Mouse (Mus musculus) liver, embryonic 12.5 days (tissue): Measurements from ENCODE around the gene Ddx39b. TPM values are rescaled to one million over a fixed set of nuclear protein-coding genes. Genes with fewer than 3 reads are reported as not detected.

ENCODE experiments used
- ATAC-seq: fragments of 200-750 bp; cut with Nextera tagmentation; 2 replicates; pipeline ENCODE4 v1.8.0; 2017; ENCODE audit warnings: moderate number of reproducible peaks, mild to moderate bottlenecking, moderate library complexity
- H3K27ac ChIP-seq: fragments of 300-500 bp; sonication (generic); 2 replicates; pipeline ENCODE4 v1.5.1; 2016; ENCODE audit warnings: mild to moderate bottlenecking
- H3K27me3 ChIP-seq: fragments of 300-500 bp; sonication (generic); replicated peaks from 2 replicates; pipeline ENCODE4 v1.6.1; 2016; ENCODE audit warnings: mild to moderate bottlenecking, moderate library complexity
- H3K36me3 ChIP-seq: fragments of 300-500 bp; sonication (generic); 2 replicates; pipeline ENCODE4 v1.6.1; 2016; ENCODE audit warnings: mild to moderate bottlenecking, moderate library complexity
- H3K4me1 ChIP-seq: fragments of 300-500 bp; sonication (generic); 2 replicates; pipeline ENCODE4 v1.6.1; 2016
- H3K4me2 ChIP-seq: fragments of 300-500 bp; sonication (generic); 2 replicates; pipeline ENCODE4 v1.6.1; 2016; ENCODE audit warnings: mild to moderate bottlenecking, moderate library complexity
- H3K4me3 ChIP-seq: fragments of 300-500 bp; sonication (generic); 2 replicates; pipeline ENCODE4 v1.5.1; 2016; ENCODE audit warnings: mild to moderate bottlenecking, moderate library complexity
- H3K9ac ChIP-seq: fragments of 300-500 bp; sonication (generic); 2 replicates; pipeline ENCODE4 v1.6.1; 2016; ENCODE audit warnings: mild to moderate bottlenecking, moderate library complexity
- H3K9me3 ChIP-seq: fragments of 300-500 bp; sonication (generic); replicated peaks from 2 replicates; pipeline ENCODE4 v1.6.1; 2016; ENCODE audit warnings: mild to moderate bottlenecking, moderate library complexity
- WGBS: fragments of 180-500 bp; shearing (Covaris S2); methylation state at CpG from one replicate; pipeline ENCODE4 v1.1.7; 2016; ENCODE audit not compliant: insufficient replicate concordance; 5-methylcytosine and 5-hydroxymethylcytosine counted together
- polyA plus RNA-seq: library from polyadenylated mRNA; unstranded; fragments of >200 nt; fragmentation: Nextera tagmentation; extraction: Ambion mirVana; gene quantifications from 2 replicates; pipeline ENCODE4 v1.2.1, GENCODE M21; 2016

Gene Ddx39b
- polyA plus RNA-seq, 1 experiment from 2014 or later, result 267 TPM

GRCm38 (mm10) chr17:35257824-35258491, 16.4 kb downstream of the Ddx39b start:
- peak overlapping the region; percentile 83 for H3K27ac ChIP-seq
- H3K4me1 ChIP-seq, result peaks cover 30% of the 10 kb centered on the region
- H3K9me3 ChIP-seq, result no peaks in the 10 kb centered on the region
- H3K36me3 ChIP-seq, result peaks cover 16% of the 10 kb centered on the region
- peak overlapping the region; percentile 71 for H3K9ac ChIP-seq
- peak overlapping the region; percentile 59 for H3K4me3 ChIP-seq
- H3K27me3 ChIP-seq, result peaks cover 11% of the 10 kb centered on the region; the same call in 1 of the 2 replicates
- ATAC-seq, result peak; percentile 32; the same call in 1 of the 2 replicates
- peak overlapping the region; percentile 78 for H3K4me2 ChIP-seq
- 6% methylated on average over 17 of the region's 17 CpGs for WGBS

GRCm38 (mm10) chr17:35258492-35259478, 17.2 kb downstream of the Ddx39b start:
- Histone ChIP-seq H3K4me1 (peaks cover 38% of the 10 kb centered on the region), H3K36me3 (peaks cover 7% of the 10 kb centered on the region), H3K27ac (peak overlapping the region; percentile 13; the same call in 1 of the 2 replicates), H3K9ac (no peak overlapping the region), H3K27me3 (peaks cover 17% of the 10 kb centered on the region), H3K9me3 (no peaks in the 10 kb centered on the region), H3K4me3 (peak overlapping the region; percentile 59), H3K4me2 (peak overlapping the region; percentile 78)
- 28% methylated on average over 13 of the region's 14 CpGs for WGBS
- ATAC-seq, result no peak

DNA sequence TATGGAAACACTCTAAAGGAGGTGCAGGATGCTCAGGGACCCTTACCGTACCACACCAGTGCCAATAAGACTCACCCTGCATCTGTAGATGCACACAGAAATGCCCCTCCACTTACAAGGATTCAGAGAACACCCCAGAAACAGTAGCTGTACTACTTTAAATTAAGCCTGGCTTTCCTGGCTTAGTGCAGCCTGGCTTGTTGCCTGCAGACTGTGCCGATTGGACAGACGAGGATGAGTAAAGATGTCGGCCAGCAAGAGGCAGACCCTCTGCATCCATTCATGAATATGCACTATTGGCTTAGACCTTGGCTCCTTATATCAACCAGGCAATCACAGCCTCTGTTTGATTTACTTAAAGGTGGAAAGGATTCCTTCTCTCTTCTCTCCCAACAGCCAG, 18.1 kb downstream of the Ddx39b start:
- H3K9ac ChIP-seq, result no peak overlapping the region
- H3K27ac ChIP-seq, result peak overlapping the region; percentile 13; the same call in 1 of the 2 replicates
- H3K36me3 ChIP-seq, result no peaks in the 10 kb centered on the region
- 72% methylated on average over 4 of the region's 4 CpGs for WGBS
- no peak overlapping the region for H3K4me3 ChIP-seq
- peaks cover 24% of the 10 kb centered on the region for H3K27me3 ChIP-seq
- ATAC-seq, result no peak
- peaks cover 42% of the 10 kb centered on the region for H3K4me1 ChIP-seq
- no peaks in the 10 kb centered on the region for H3K9me3 ChIP-seq
- H3K4me2 ChIP-seq, result no peak overlapping the region

DNA sequence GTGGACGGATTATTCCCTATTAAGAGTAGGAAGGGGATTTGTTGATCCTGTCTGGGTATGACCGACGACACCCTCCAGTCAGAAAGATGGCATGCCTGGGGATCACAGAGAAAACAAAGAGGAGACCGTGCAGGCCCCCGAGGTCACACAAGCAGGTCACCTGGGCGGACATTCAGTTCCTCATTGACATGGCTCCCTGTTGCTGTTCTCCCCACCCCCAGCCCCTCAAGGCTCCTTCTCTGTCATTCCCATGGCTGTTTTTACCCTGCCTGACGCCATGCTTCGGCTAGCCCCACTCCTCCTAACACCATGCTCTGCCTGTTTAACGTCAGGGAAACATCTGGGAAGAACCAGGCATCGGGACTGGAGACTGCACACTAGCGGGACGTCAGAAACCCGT, 20.1 kb downstream of the Ddx39b start:
- Histone ChIP-seq H3K27ac (no peak overlapping the region), H3K4me1 (peaks cover 42% of the 10 kb centered on the region), H3K4me3 (no peak overlapping the region), H3K4me2 (no peak overlapping the region), H3K9me3 (no peaks in the 10 kb centered on the region), H3K9ac (no peak overlapping the region), H3K27me3 (peaks cover 19% of the 10 kb centered on the region), H3K36me3 (peaks cover 3% of the 10 kb centered on the region; the same call in 1 of the 2 replicates)
- WGBS, result 72% methylated on average over 13 of the region's 13 CpGs
- no peak for ATAC-seq

DNA sequence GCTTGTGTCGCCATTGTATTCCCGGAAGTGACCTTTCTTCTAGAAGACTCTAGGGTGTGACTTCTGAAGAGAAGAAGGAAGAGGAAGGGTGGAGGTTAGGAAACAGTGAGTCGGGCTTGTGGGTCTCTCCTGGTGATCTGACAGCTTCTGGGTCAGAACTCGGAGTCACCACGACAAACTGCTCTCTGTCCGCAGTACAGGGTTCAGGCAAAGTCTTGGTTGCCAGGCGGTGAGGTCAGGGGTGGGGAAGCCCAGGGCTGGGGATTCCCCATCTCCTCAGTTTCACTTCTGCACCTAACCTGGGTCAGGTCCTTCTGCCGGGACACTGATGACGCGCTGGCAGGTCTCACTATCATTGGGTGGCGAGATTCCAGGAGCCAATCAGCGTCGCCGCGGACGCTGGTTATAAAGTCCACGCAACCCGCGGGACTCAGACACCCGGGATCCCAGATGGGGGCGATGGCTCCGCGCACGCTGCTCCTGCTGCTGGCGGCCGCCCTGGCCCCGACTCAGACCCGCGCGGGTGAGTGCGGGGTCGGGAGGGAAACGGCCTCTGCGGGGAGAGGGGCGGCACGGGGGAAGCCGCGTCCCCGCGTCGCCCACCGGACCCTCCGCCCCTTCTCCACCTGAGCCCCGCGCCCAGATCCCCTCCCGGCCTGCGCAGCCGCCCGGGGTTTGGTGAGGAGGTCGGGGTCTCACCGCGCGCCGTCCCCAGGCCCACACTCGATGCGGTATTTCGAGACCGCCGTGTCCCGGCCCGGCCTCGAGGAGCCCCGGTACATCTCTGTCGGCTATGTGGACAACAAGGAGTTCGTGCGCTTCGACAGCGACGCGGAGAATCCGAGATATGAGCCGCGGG, 21.3 kb downstream of the Ddx39b start, which contains the start of gene H2-D1:
TSS of gene H2-D1 (plus strand) at position 67 of the 859 bp plus-strand sequence.
- peak within 1 kb of the TSS; percentile 84 for H3K4me3 ChIP-seq
- no peaks in the 10 kb centered on the region for H3K9me3 ChIP-seq
- under 1% methylated on average over 73 of the region's 73 CpGs for WGBS
- peak; percentile 90 for ATAC-seq
- peak within 1 kb of the TSS; percentile 90 for H3K9ac ChIP-seq
- H3K4me2 ChIP-seq, result peak within 1 kb of the TSS; percentile 100
- peaks cover 18% of the 10 kb centered on the region for H3K27me3 ChIP-seq
- peaks cover 32% of the 10 kb centered on the region for H3K4me1 ChIP-seq
- peaks cover 6% of the 10 kb centered on the region; the same call in 1 of the 2 replicates for H3K36me3 ChIP-seq
- peak within 1 kb of the TSS; percentile 73 for H3K27ac ChIP-seq

- Histone ChIP-seq H3K27me3 (peaks cover 18% of the 10 kb centered on the region), H3K4me2 (peak overlapping the region; percentile 100), H3K4me3 (peak overlapping the region; percentile 84), H3K9ac (peak overlapping the region; percentile 90), H3K9me3 (no peaks in the 10 kb centered on the region), H3K4me1 (peaks cover 30% of the 10 kb centered on the region), H3K36me3 (peaks cover 6% of the 10 kb centered on the region; the same call in 1 of the 2 replicates), H3K27ac (peak overlapping the region; percentile 73)
- ATAC-seq, result 0 out of 2 replicates have a peak, but pooled peaks have one; percentile 5
- 1% methylated on average over 31 of the region's 31 CpGs for WGBS
These were observed 22.0 kb downstream of the Ddx39b start for GRCm38 (mm10) chr17:35263523-35263883.

DNA sequence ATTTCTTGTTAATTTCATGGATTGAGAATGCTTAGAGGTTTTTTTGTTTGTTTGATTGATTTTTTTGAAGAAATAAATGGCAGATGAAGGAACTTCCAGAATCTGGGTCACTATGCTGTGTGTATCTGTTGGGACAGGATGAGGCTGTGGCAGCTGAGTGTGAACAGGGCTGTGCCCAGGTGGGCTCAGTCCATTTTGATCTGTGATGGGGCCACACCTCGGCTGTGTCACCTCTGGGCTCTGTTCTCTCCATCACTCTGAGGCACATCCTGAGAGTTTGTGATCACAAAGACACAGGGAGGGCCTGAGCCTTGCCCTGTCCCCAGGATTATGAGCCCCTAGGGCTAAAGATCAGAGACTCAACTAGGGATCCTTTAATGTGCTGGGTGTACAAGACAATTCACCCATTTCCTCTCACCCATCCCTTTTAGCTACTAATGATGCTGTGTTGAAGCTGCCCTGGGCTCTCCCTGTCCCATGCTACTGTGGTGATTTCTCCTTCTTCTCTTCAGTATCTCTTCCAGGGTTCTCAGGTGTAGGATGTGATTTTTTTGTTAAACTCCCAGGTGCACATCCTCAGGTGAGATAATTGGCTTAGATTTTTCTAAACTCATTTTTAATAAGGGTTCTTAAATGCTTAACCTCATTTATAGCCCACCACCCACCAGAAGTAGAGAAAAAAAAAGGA, 26.0 kb downstream of the Ddx39b start:
- no peak overlapping the region for H3K9ac ChIP-seq
- 50% methylated on average over 1 of the region's 1 CpGs for WGBS
- H3K4me2 ChIP-seq, result no peak overlapping the region
- no peaks in the 10 kb centered on the region for H3K9me3 ChIP-seq
- no peak overlapping the region for H3K27ac ChIP-seq
- peaks cover 13% of the 10 kb centered on the region for H3K4me1 ChIP-seq
- peaks cover 14% of the 10 kb centered on the region for H3K27me3 ChIP-seq
- no peak for ATAC-seq
- H3K36me3 ChIP-seq, result peaks cover 6% of the 10 kb centered on the region; the same call in 1 of the 2 replicates
- H3K4me3 ChIP-seq, result no peak overlapping the region

DNA sequence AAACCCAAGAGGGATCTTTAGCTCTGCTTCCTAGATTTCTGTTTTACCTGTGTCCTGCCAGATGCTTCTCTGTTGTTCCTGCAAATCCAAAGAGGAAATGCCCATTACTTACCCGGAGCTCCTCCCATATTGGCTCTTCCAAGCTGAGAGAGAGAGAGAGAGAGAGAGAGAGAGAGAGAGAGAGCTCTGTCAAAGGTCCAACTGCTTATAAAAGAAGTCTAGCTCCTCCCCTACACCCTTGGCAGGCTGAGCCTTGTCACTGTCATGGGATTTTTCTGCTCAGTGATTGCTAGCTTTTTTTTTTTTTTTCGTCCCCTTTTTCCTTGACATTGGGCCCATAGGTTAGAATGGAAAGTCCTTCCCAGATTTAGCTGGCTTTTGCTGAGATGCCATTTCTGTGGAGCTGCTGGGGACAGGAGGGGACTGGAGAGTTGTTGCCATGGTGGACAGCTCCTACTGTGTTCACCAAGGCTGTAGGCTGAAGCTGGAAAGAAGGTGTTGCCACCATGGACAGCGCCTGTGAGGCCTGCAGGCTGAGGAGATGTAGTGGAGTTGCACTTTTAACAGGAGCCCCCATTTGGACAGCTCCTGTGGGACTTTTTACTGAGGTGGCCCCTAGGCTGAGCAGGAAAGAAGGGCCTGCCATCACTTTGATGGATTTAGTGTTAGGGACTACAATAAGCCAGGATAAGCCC, 28.3 kb downstream of the Ddx39b start:
- no peak overlapping the region for H3K4me2 ChIP-seq
- 0 out of 2 replicates have a peak, but pooled peaks cover under 1% of the 10 kb centered on the region for H3K27me3 ChIP-seq
- H3K9ac ChIP-seq, result no peak overlapping the region
- H3K4me3 ChIP-seq, result no peak overlapping the region
- ATAC-seq, result no peak
- 0 out of 2 replicates have a peak, but pooled peaks cover 3% of the 10 kb centered on the region for H3K4me1 ChIP-seq
- H3K27ac ChIP-seq, result no peak overlapping the region
- H3K9me3 ChIP-seq, result no peaks in the 10 kb centered on the region; the same call in 1 of the 2 replicates
- 23% methylated on average over 3 of the region's 3 CpGs for WGBS
- H3K36me3 ChIP-seq, result peaks cover 6% of the 10 kb centered on the region; the same call in 1 of the 2 replicates

GRCm38 (mm10) chr17:35272249-35272648, 30.7 kb downstream of the Ddx39b start:
- Histone ChIP-seq H3K4me3 (no peak overlapping the region), H3K36me3 (no peaks in the 10 kb centered on the region), H3K27ac (no peak overlapping the region), H3K9me3 (no peaks in the 10 kb centered on the region; the same call in 1 of the 2 replicates), H3K4me1 (0 out of 2 replicates have a peak, but pooled peaks cover 3% of the 10 kb centered on the region), H3K4me2 (no peak overlapping the region), H3K9ac (no peak overlapping the region), H3K27me3 (peaks cover 25% of the 10 kb centered on the region)
- no peak for ATAC-seq
- 42% methylated on average over 3 of the region's 3 CpGs for WGBS

DNA sequence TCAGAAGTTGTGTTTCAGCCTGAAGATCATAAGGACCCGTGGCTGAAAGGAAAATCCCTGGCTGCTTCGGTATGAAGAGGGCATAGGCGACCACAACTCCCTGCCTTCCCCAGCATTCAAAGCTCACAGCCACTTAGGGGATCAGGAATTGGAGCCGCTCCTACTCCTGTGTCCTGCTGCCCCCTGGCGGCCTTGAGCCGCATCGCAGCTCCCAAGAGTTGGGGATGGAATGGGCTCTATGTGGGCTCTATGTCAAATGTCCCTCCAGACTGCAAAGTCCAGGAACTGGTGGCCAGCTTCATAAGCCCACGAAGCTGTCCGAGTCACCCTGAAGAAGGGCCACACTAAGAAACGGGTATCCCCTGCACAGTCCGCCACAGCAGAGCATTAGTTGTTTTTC, 33.2 kb downstream of the Ddx39b start:
- H3K36me3 ChIP-seq, result no peaks in the 10 kb centered on the region
- 6% methylated on average over 11 of the region's 11 CpGs for WGBS
- H3K4me3 ChIP-seq, result no peak overlapping the region
- peaks cover 35% of the 10 kb centered on the region for H3K27me3 ChIP-seq
- 0 out of 2 replicates have a peak, but pooled peaks cover 3% of the 10 kb centered on the region for H3K4me1 ChIP-seq
- no peak overlapping the region for H3K4me2 ChIP-seq
- ATAC-seq, result peak; percentile 44; the same call in 1 of the 2 replicates
- H3K9me3 ChIP-seq, result no peaks in the 10 kb centered on the region; the same call in 1 of the 2 replicates
- H3K27ac ChIP-seq, result no peak overlapping the region
- no peak overlapping the region for H3K9ac ChIP-seq
